Mouse (Mus musculus): ENCODE measurements around the gene Hoxc13.

GRCm38 (mm10) chr15:102965003-102965891 is 44.3 kb downstream of the Hoxc13 start:
- TF ChIP-seq FLI1 (IDR thresholded peaks at IDR 0.05; ENCODE audit: low read length) (no peak), GATA1 (IDR thresholded peaks at IDR 0.05; ENCODE audit: borderline replicate concordance, low read length) (no peak)

Data from megakaryocyte, embryonic 14.5 days (primary cell).